Mouse (Mus musculus): ENCODE data around the gene Gm853. TPM values are rescaled to one million over a fixed set of nuclear protein-coding genes. Genes with fewer than 3 reads are reported as not detected.

The Gm853 gene
- polyA plus RNA-seq, 1 experiment from 2014 or later, result not detected

DNA sequence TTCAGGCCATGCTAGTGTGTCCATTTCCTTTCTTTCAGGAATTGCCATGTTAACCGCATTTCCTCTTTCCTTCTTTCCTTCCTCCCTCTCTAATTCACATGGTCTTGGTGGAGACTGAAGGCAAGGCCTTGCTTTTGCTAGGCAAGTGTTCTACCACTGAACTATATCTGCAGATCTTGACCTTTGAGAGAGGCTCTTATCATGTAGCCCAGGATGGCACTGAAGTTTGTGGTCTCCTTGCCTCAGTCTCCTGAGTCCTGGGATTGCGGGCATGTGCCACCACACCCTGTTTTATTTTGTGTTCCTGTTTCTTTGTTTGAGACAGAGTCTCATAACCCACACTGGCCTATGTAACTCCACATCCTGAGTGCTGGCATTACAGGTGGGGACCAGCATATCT, 10.3 kb downstream of the Gm853 start:
- WGBS, result 87% methylated on average over 2 of the region's 2 CpGs

DNA sequence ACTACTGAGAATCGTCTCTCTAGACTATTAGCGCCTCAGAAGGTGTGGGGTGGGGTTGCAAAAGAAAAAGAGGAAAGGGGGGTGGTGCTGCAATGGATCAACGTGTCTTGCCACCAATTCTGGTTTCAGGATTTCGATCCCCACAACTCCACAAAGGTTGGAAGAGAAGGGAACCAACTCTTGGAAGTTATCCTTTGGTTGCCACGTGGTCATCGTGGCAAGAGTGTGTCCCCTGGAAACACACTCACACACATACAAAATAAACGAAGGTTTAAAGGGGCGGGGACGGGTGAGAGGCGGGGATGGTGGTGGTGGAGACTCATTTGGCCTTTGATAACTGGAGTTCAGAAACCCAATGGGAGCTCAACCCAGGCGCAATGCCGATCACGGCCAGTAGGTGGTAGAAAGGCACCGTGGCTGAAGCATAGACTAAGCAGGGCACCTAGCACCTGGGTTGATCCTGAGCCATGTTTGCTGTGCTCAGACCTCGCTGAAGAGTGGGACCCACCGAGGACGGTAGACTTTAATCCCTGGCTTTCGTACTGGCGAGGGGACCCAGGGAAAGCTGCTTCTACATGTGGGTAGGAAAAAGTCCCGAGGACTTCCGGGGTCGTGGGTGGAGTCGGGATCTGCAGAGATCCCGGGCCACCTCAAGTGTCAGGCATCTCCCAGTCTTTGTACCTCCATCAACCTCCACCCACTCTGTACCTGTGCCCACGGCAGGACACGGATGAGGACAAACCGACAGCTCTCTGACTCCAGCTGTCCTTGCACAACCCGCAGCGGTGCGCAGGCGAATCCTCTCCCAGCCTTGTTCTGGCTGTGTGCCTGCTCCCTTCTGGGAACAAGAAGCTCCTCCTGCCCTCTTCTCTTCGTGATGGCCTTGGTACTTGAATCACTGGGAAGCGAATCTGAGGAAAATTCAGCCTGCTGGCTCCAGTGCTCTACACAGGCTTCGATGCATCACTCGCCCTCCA, 23.2 kb downstream of the Gm853 start:
- Histone ChIP-seq H3K27me3 (ENCODE audit: poor library complexity, severe bottlenecking) (peaks cover 25% of the 10 kb centered on the region), H3K4me1 (peaks cover 18% of the 10 kb centered on the region), H3K27ac (0 out of 2 replicates have a peak overlapping the region, but pooled peaks have one; percentile 48), H3K9me3 (peaks cover 16% of the 10 kb centered on the region), H3K4me3 (peak overlapping the region; percentile 48), H3K36me3 (replicated peaks) (no peaks in the 10 kb centered on the region)
- 16% methylated on average over 35 of the region's 35 CpGs for WGBS
- peak; percentile 86 for DNase-seq (ENCODE audit: extremely low spot score, low spot score)

More for the DNA sequence above, 10.3 kb downstream of the Gm853 start:
- Histone ChIP-seq H3K27ac (no peak overlapping the region), H3K36me3 (replicated peaks) (no peaks in the 10 kb centered on the region), H3K9me3 (peaks cover 5% of the 10 kb centered on the region), H3K27me3 (ENCODE audit: poor library complexity, severe bottlenecking) (no peaks in the 10 kb centered on the region), H3K4me3 (no peak overlapping the region), H3K4me1 (no peaks in the 10 kb centered on the region)
- DNase-seq (ENCODE audit: extremely low spot score, low spot score), result no peak

DNA sequence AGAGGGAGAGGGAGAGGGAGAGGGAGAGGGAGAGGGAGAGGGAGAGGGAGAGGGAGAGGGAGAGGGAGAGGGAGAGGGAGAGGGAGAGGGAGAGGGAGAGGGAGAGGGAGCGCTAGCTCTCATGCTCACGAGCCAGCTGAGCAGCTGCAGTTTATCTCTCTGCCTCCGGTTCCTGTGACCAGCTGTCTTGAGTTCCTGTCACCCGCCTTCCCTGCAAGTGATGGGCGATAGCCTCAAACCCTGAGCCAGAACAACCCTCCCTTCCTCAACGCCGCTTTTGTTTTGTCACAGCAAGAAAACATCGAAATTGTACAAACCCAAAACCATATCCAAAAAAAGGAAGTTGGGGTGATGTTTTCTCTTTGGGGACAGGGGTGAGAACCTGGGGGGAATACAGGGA, 25.7 kb downstream of the Gm853 start:
- H3K27me3 ChIP-seq (ENCODE audit: poor library complexity, severe bottlenecking), result peaks cover 25% of the 10 kb centered on the region
- no peaks in the 10 kb centered on the region; the same call in 1 of the 2 replicates for H3K9me3 ChIP-seq
- DNase-seq (ENCODE audit: extremely low spot score, low spot score), result no peak
- H3K4me1 ChIP-seq, result peaks cover 18% of the 10 kb centered on the region
- no peak overlapping the region for H3K27ac ChIP-seq
- H3K36me3 ChIP-seq (replicated peaks), result no peaks in the 10 kb centered on the region
- WGBS, result 85% methylated on average over 8 of the region's 8 CpGs
- H3K4me3 ChIP-seq, result no peak overlapping the region

DNA sequence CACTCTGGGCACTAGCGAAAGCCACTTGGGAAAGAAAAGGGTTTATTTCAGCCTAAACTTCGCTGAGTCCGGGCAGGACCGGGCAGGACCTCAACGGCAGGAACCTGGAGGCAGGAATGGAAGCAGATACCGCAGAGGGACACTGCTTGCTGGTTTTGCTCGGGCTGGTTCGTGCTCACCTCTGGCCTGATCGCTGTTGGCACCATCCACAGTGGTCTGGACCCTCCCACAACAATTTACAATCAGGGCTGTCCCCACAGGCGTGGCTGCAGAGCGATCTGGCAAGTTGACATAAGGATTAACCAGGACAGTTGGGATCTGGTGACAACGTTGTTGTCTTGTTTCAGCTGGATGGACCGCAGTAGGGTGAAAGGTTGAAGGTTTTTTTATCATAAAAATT, 26.3 kb downstream of the Gm853 start:
- Histone ChIP-seq H3K36me3 (replicated peaks) (no peaks in the 10 kb centered on the region), H3K4me1 (peaks cover 18% of the 10 kb centered on the region), H3K27me3 (ENCODE audit: poor library complexity, severe bottlenecking) (peaks cover 21% of the 10 kb centered on the region), H3K9me3 (no peaks in the 10 kb centered on the region; the same call in 1 of the 2 replicates), H3K4me3 (no peak overlapping the region), H3K27ac (no peak overlapping the region)
- DNase-seq (ENCODE audit: extremely low spot score, low spot score), result no peak
- WGBS, result 77% methylated on average over 13 of the region's 13 CpGs

DNA sequence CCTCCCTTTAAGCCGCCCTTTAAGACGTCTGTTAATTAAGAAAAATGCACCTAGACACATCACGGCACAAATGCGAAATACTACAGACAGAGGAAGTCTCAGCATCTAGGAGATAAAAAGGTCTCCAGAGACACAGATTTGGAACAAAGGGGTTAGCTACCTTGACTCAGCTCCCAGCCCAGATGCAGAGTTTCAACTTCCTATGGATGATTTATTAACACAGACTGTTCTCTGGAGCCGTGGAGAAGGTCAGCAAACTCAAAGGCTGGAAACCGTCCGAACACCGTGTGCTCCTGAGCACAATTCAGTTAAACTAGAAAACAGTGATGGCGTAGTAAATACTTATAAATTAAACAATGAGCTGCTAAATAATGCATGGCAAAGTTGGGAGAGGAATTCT, 29.9 kb downstream of the Gm853 start:
- 84% methylated on average over 9 of the region's 9 CpGs for WGBS
- H3K4me1 ChIP-seq, result peaks cover 12% of the 10 kb centered on the region
- no peak for DNase-seq (ENCODE audit: extremely low spot score, low spot score)
- peaks cover 11% of the 10 kb centered on the region for H3K27me3 ChIP-seq (ENCODE audit: poor library complexity, severe bottlenecking)
- H3K36me3 ChIP-seq (replicated peaks), result no peaks in the 10 kb centered on the region
- H3K27ac ChIP-seq, result no peak overlapping the region
- no peaks in the 10 kb centered on the region; the same call in 1 of the 2 replicates for H3K9me3 ChIP-seq
- H3K4me3 ChIP-seq, result no peak overlapping the region

DNA sequence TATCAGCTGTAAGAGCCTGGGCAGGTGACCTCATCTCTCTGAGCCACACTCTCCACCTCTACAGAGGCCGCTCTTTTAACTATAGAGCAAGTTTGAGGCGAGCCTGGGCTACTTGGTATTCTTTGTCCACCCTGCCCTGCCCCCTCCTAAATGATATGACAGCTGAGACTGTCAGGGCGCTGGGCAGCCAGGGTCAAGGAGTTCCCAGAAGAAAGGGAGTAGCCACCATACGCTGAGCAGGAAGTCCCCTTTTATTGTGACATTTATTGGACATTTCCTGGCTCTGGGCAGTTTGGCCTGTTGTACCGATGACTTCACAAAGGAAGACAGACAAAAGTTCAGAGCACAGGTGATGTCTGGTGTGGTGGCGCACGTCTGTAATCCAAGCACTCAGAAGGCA, 32.6 kb downstream of the Gm853 start:
- H3K4me1 ChIP-seq, result peaks cover 9% of the 10 kb centered on the region; the same call in 1 of the 2 replicates
- H3K9me3 ChIP-seq, result no peaks in the 10 kb centered on the region
- H3K27me3 ChIP-seq (ENCODE audit: poor library complexity, severe bottlenecking), result peaks cover 17% of the 10 kb centered on the region
- no peak overlapping the region for H3K4me3 ChIP-seq
- 72% methylated on average over 7 of the region's 7 CpGs for WGBS
- H3K36me3 ChIP-seq (replicated peaks), result no peaks in the 10 kb centered on the region
- no peak overlapping the region for H3K27ac ChIP-seq
- DNase-seq (ENCODE audit: extremely low spot score, low spot score), result no peak

DNA sequence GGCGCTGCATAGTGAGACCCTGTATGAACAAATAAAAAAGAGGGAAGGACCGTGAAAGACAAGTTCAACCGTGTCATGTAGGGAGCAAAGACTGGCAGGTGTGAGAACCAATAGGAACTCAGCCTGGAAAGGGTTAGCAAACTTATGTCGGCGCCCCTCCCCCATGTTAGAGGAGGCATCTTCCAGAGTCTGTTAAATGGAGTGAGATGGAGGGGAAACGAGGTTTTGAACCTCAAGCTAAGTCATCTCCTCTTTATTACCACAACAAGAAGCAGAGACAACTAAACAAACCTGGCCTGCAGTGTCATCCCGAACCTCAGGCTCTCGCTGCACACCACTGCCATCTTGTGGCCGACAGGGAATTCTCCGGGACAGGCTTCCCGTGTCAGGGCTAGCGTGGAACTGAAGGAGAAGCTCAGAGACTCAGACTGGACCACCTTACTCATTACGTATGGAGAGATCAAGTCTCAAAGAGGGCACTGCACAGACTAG, 33.3 kb downstream of the Gm853 start:
- peaks cover 21% of the 10 kb centered on the region for H3K27me3 ChIP-seq (ENCODE audit: poor library complexity, severe bottlenecking)
- H3K4me3 ChIP-seq, result peak overlapping the region; percentile 38
- 5% methylated on average over 13 of the region's 13 CpGs for WGBS
- H3K36me3 ChIP-seq (replicated peaks), result no peaks in the 10 kb centered on the region
- H3K9me3 ChIP-seq, result no peaks in the 10 kb centered on the region
- H3K4me1 ChIP-seq, result peaks cover 9% of the 10 kb centered on the region; the same call in 1 of the 2 replicates
- peak; percentile 83 for DNase-seq (ENCODE audit: extremely low spot score, low spot score)
- no peak overlapping the region for H3K27ac ChIP-seq

DNA sequence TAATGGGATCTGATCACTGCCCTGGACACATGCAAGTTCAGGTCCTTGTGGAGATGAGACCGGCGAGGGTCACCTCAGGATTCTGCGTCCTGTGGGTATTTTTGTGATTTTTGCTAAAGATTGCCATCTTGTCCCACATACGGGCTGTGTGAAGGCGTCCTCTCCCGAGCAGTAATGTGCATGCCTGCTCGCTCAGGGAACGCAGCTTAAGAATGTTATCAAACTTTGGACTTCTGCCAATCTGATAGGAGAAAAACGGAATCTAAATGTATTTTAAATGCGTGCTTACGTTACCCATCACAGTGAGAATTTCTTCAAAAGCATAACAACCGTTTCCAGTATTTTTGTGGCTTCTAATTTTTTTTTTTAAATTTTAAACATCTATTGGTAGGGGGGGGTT, 35.3 kb downstream of the Gm853 start:
- no peaks in the 10 kb centered on the region for H3K36me3 ChIP-seq (replicated peaks)
- no peak for DNase-seq (ENCODE audit: extremely low spot score, low spot score)
- peaks cover 12% of the 10 kb centered on the region; the same call in 1 of the 2 replicates for H3K4me1 ChIP-seq
- no peak overlapping the region for H3K4me3 ChIP-seq
- no peak overlapping the region for H3K27ac ChIP-seq
- H3K27me3 ChIP-seq (ENCODE audit: poor library complexity, severe bottlenecking), result peaks cover 32% of the 10 kb centered on the region
- WGBS, result 91% methylated on average over 12 of the region's 12 CpGs
- no peaks in the 10 kb centered on the region for H3K9me3 ChIP-seq

DNA sequence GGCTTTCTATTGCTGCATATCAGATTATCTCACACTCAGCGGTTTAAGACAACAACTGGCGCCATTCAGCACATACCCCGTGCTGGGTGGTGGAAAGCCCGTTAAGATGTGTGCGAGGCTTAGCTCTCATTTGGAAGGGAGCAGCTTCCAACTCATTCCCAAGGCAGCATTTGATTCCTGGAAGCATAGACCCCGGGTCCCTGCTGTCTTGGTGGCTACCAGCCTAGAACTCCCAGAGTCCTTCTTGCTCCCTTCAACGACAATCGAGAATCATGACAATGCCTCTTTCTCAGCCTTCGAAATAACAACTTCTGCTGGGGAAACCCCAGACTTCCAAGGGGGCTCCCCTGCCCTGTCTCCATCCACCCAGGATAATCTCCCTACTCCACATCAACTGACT, 35.8 kb downstream of the Gm853 start:
- H3K4me1 ChIP-seq, result peaks cover 12% of the 10 kb centered on the region; the same call in 1 of the 2 replicates
- 71% methylated on average over 9 of the region's 9 CpGs for WGBS
- H3K27me3 ChIP-seq (ENCODE audit: poor library complexity, severe bottlenecking), result peaks cover 32% of the 10 kb centered on the region

DNA sequence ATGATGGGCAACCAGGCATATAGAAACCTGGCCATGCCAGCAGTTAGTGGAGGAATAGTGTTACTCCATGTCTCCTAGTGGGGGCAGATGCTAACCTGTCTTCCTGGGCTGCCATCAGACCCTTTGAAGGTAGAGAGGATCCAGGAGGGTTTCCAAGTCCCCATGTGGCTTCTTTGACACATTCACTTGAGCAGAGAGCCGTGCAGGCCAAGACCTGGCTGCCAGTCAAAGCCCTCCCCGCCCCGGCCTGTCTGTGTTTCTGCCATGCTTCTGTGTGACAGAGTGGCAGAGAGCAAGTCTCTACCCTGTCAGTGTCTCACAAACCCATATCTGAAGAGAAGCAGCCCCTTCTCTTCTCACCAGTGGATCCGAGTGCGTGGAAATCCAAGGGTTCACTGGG, 38.3 kb downstream of the Gm853 start:
- no peak for DNase-seq (ENCODE audit: extremely low spot score, low spot score)

More for the DNA sequence above, 35.8 kb downstream of the Gm853 start:
- Histone ChIP-seq H3K4me3 (no peak overlapping the region), H3K27ac (no peak overlapping the region), H3K36me3 (replicated peaks) (no peaks in the 10 kb centered on the region), H3K9me3 (no peaks in the 10 kb centered on the region)
- DNase-seq (ENCODE audit: extremely low spot score, low spot score), result no peak

DNA sequence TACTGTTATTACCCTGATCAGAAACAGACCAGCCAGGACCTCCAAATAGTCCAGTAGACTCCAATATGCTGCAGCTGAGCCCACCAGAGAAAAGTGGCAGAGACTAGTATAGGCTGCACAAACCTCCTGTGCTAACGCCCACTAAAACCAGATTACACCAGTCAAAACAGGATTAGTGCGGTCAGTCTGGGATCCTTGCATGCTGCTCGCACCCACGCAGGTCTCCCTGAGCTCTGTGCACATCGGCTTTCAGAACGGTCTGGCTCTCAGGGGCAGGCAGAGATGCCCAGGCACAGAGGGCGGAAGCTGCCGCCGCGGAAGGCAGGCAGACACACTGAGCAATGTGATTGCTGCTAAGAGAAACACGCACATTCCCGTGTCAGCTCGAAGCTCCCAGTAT, 39.2 kb downstream of the Gm853 start:
- Histone ChIP-seq H3K4me1 (peaks cover 13% of the 10 kb centered on the region; the same call in 1 of the 2 replicates), H3K27me3 (ENCODE audit: poor library complexity, severe bottlenecking) (peaks cover 24% of the 10 kb centered on the region), H3K4me3 (no peak overlapping the region), H3K9me3 (no peaks in the 10 kb centered on the region), H3K27ac (no peak overlapping the region), H3K36me3 (replicated peaks) (no peaks in the 10 kb centered on the region)
- 79% methylated on average over 13 of the region's 13 CpGs for WGBS
- DNase-seq (ENCODE audit: extremely low spot score, low spot score), result no peak

More for the DNA sequence above, 38.3 kb downstream of the Gm853 start:
- Histone ChIP-seq H3K36me3 (replicated peaks) (no peaks in the 10 kb centered on the region), H3K27ac (no peak overlapping the region), H3K4me3 (no peak overlapping the region), H3K9me3 (no peaks in the 10 kb centered on the region), H3K4me1 (peaks cover 17% of the 10 kb centered on the region; the same call in 1 of the 2 replicates), H3K27me3 (ENCODE audit: poor library complexity, severe bottlenecking) (peaks cover 23% of the 10 kb centered on the region; the same call in 1 of the 2 replicates)
- 91% methylated on average over 5 of the region's 5 CpGs for WGBS

DNA sequence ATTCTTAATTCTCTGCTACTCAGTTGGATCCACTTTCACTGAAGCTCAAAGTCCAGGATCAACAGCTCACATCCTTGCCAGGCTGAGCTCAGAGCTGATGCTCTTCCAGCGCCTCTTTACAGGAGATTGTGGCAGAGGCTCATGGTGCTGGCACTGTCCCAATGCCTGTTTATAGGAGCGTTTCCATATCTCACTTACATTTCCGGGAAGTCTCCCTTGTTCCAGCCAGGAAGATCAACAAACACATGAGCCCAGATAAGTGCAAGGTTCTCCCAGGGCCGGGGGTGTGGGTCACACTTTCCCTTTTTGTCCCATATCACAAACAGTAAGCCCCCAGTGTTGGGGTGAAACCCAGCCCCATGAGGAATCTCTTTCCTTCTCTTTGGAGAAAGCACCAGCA, 40.3 kb downstream of the Gm853 start:
- Histone ChIP-seq H3K36me3 (replicated peaks) (no peaks in the 10 kb centered on the region), H3K9me3 (no peaks in the 10 kb centered on the region), H3K27me3 (ENCODE audit: poor library complexity, severe bottlenecking) (peaks cover 28% of the 10 kb centered on the region), H3K27ac (no peak overlapping the region), H3K4me1 (peaks cover 20% of the 10 kb centered on the region), H3K4me3 (no peak overlapping the region)
- DNase-seq (ENCODE audit: extremely low spot score, low spot score), result no peak
- 80% methylated on average over 4 of the region's 4 CpGs for WGBS
